Mouse (Mus musculus) kidney, adult 2 months (tissue): ENCODE measurements at regions not wholly inside any gene's neighbourhood (a gene's known extent, or its start where the extent isn't known, plus 50 kb on each side); places are given as distances from the start of the nearest gene placed in this dataset.

Source experiments
- CTCF ChIP-seq: fragments of 200-500 bp; conservative IDR thresholded peaks from 2 replicates; pipeline ENCODE4 v1.5.1; 2011; ENCODE audit warnings: low read depth, mild to moderate bottlenecking, control low read depth, low read length, moderate library complexity, mixed read lengths; ENCODE audit not compliant: insufficient read depth, insufficient read length
- POLR2A ChIP-seq: fragments of 200-500 bp; IDR thresholded peaks from one replicate; pipeline ENCODE4 v1.6.1; 2011; ENCODE audit warnings: low read depth, low read length, control low read depth

DNA sequence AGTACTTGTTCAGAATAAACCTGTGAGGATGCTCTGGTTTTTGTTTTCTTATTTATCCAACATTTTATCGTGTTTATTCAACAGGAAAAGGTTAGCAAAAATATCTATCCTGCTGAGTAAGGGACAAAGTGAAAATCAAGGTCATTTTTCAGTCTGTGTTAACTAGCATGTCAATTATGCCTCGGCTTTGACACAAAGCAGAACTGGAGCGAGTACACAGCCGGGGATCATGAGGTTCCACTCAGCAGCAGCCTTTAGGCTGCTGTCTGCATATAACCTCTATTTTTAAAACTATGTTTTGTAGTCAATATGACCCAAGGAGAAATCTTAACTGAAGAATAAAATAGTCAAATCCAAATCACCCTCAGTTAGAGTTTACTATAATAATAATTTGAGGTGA lies 542.6 kb downstream of the Anxa1 start:
- TF ChIP-seq POLR2A = no peak
- TF ChIP-seq CTCF = no peak
